Mouse (Mus musculus): ENCODE data around the gene Ppp1r15b.

GRCm38 (mm10) chr1:133090641-133091040 is 40.3 kb upstream of the Ppp1r15b start:
- no peak for TF ChIP-seq POLR2A (IDR thresholded peaks at IDR 0.05; ENCODE audit: low read depth, low read length)
- no peak for TF ChIP-seq CTCF (IDR thresholded peaks at IDR 0.05; ENCODE audit: extremely low read depth, insufficient read depth, insufficient read length, insufficient replicate concordance)

Data from spleen, adult 2 months (tissue).